In genomic region chr12:113413996-113414395, GRCm38 (mm10) we compare ENCODE assay signal across 24 mouse cellular contexts.
DNase-seq lines count a peak whose midpoint lies in the region; ATAC-seq and TF ChIP-seq lines count a peak whose summit lies in the region.
"Had no signal": no experiment of that assay in that cellular context is flagged by ENCODE, and none has a peak within 500 bp of the region (broad histone marks: within the 10 kb centered on the region; RNA-seq: fewer than 3 reads in every experiment).

No protein-coding gene starts in this region.

- no peaks in the 10 kb centered on the region for H3K4me1 ChIP-seq in G1E (ENCODE audit: insufficient read depth, low read depth, low read length)
- H3K4me1 ChIP-seq: embryonic facial prominence, embryonic 13.5 days; embryonic facial prominence, embryonic 15.5 days; forebrain, embryonic 10.5 days; forebrain, embryonic 12.5 days had no signal

- H3K4me3 ChIP-seq in G1E (ENCODE audit: low read depth, low read length), result no peak overlapping the region
- H3K4me3 ChIP-seq: embryonic facial prominence, embryonic 13.5 days; embryonic facial prominence, embryonic 15.5 days; erythroblast, embryonic 14.5 days; forebrain, embryonic 10.5 days; forebrain, embryonic 12.5 days had no signal

- DNase-seq in G1E (ENCODE audit: low spot score), result no peak
- no peak for DNase-seq in kidney, adult 8-10 months
- no peak for DNase-seq in kidney, postnatal 14 days
- DNase-seq: adrenal gland, adult 8-10 months; adrenal gland, postnatal 14 days; adrenal gland, postnatal 36 days; cerebellum, adult 11-12 months; cerebellum, adult 2 months; cerebellum, adult 9-10 months; cerebellum, postnatal 10 days; cerebellum, postnatal 25 days; embryo, embryonic 11 days had no signal

- TF ChIP-seq CTCF in G1E (IDR thresholded peaks at IDR 0.05; ENCODE audit: low read depth, low read length), result no peak

- no peaks in the 10 kb centered on the region for H3K36me3 ChIP-seq in G1E (replicated peaks)
- H3K36me3 ChIP-seq: embryonic facial prominence, embryonic 13.5 days; embryonic facial prominence, embryonic 15.5 days; forebrain, embryonic 10.5 days; forebrain, embryonic 12.5 days had no signal

- 0 out of 2 replicates have a peak, but pooled peaks have one; percentile 19 for ATAC-seq in G1E (ENCODE audit: extremely low read depth, insufficient number of reproducible peaks, low FRiP score, poor library complexity, severe bottlenecking)
- ATAC-seq in common myeloid progenitor, adult 5-6 weeks (replicated peaks; ENCODE audit: low read depth, poor library complexity, severe bottlenecking), result peak; percentile 46
- ATAC-seq in megakaryocyte-erythroid progenitor cell, adult 5-6 weeks (replicated peaks; ENCODE audit: low FRiP score, low TSS enrichment, poor library complexity, severe bottlenecking), result peak; percentile 83
- ATAC-seq: activated CD4-positive, CD25-positive, alpha-beta regulatory T cell, adult 4 months; forebrain, embryonic 14.5 days; forebrain, embryonic 16.5 days; Patski had no signal

- no peaks in the 10 kb centered on the region for H3K27me3 ChIP-seq in G1E (ENCODE audit: insufficient read depth, low read length)
- H3K27me3 ChIP-seq: CH12.LX; embryonic facial prominence, embryonic 13.5 days; embryonic facial prominence, embryonic 15.5 days; forebrain, embryonic 12.5 days had no signal

- H3K9me3 ChIP-seq in G1E (replicated peaks), result peaks cover 21% of the 10 kb centered on the region
- H3K9me3 ChIP-seq: embryonic facial prominence, embryonic 13.5 days; embryonic facial prominence, embryonic 15.5 days had no signal

Comparison
In these comparisons a context has a peak if more than half of its experiments do, and no peak if none do; other contexts are left out.
1. ATAC-seq: peak in every context shown above with its lines; median percentile 83 in megakaryocyte-erythroid progenitor cell, adult 5-6 weeks; 46 in common myeloid progenitor, adult 5-6 weeks; 19 in G1E.